Mouse (Mus musculus): ENCODE measurements at regions not wholly inside any gene's neighbourhood (a gene's known extent, or its start where the extent isn't known, plus 50 kb on each side); places are given as distances from the start of the nearest gene placed in this dataset.

DNA sequence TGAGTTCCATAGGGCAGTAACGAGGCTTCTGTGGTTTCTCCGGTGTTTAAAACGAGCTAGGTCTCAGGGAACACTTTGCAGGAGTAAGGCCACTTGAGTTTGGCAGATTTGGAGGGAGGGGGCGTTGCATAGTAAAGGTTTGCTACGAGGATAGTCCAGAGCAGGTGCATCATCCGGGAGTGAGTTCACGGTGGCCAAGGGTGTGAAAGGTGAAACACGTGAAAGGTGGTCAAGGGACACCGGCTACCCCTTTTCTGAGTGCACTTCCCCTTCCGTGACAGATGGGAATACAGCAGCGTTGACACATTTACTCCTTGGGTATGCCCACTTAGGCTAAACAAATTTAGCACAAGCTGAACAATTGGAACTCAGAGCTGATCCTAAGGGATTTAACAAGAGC lies 121.6 kb downstream of the Slc38a6 start:
- DNase-seq (ENCODE audit: low read depth in 3 of 3, low spot score in 3 of 3) (no peak), ATAC-seq (ENCODE audit: insufficient read depth) (no peak)
- no peaks in the 10 kb centered on the region for H3K27me3 ChIP-seq (ENCODE audit: control insufficient read depth, insufficient read depth, low read length)
- no peak overlapping the region for H3K4me3 ChIP-seq (ENCODE audit: insufficient read depth in 1 of 2, low read depth in 2 of 2, low read length in 2 of 2)
- 47% methylated on average over 11 of the region's 11 CpGs for WGBS (ENCODE audit: insufficient replicate concordance)
- H3K36me3 ChIP-seq (replicated peaks; ENCODE audit: control insufficient read depth, insufficient read depth, low read depth) = no peaks in the 10 kb centered on the region
- no peak overlapping the region for H3K27ac ChIP-seq
- no peaks in the 10 kb centered on the region for H3K4me1 ChIP-seq (replicated peaks; ENCODE audit: control insufficient read depth in 2 of 2, insufficient read depth in 2 of 2, low read length in 1 of 2)
- TF ChIP-seq CTCF (IDR thresholded peaks at IDR 0.05; ENCODE audit: low read depth) (no peak), EP300 (IDR thresholded peaks at IDR 0.05; ENCODE audit: low read depth) (no peak)
- H3K9me3 ChIP-seq (ENCODE audit: control insufficient read depth, low read length) = no peaks in the 10 kb centered on the region
- no peak overlapping the region for H3K9ac ChIP-seq (replicated peaks)
- H3K4me2 ChIP-seq (ENCODE audit: low read depth) = no peak overlapping the region

DNA sequence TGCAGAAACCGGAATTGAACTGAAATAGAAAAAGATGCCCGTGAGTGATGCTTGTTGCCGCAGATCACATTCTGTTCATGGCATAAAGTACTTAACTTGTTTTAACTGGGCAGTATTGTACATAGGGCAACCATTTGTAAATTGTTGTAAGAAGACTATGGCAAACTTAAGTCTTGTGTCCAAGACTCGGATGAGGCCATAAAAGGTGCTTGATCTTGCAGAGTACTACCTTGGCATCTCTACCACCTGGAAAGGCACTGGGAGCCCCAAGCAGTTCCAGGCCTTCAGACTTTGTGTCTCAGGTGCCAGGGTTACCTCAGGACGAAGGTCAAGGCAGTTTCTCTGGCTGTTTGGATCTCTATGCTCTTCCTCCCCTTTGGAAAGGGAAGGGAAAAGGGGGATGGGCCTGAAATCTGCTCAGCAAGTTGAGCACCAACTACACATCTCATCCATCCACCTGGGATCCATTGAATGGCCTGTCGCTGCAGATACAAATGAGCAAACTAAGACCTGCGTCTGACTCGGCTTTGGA lies 120.0 kb downstream of the Slc38a6 start:
- Histone ChIP-seq H3K4me2 (ENCODE audit: low read depth) (no peak overlapping the region), H3K4me1 (replicated peaks; ENCODE audit: control insufficient read depth in 2 of 2, insufficient read depth in 2 of 2, low read length in 1 of 2) (no peaks in the 10 kb centered on the region), H3K9me3 (ENCODE audit: control insufficient read depth, low read length) (no peaks in the 10 kb centered on the region), H3K4me3 (ENCODE audit: insufficient read depth in 1 of 2, low read depth in 2 of 2, low read length in 2 of 2) (no peak overlapping the region), H3K27ac (no peak overlapping the region), H3K27me3 (ENCODE audit: control insufficient read depth, insufficient read depth, low read length) (no peaks in the 10 kb centered on the region), H3K9ac (replicated peaks) (no peak overlapping the region), H3K36me3 (replicated peaks; ENCODE audit: control insufficient read depth, insufficient read depth, low read depth) (no peaks in the 10 kb centered on the region)
- TF ChIP-seq CTCF (IDR thresholded peaks at IDR 0.05; ENCODE audit: low read depth) (no peak), EP300 (IDR thresholded peaks at IDR 0.05; ENCODE audit: low read depth) (no peak)
- ATAC-seq (ENCODE audit: insufficient read depth) (no peak), DNase-seq (ENCODE audit: low read depth in 3 of 3, low spot score in 3 of 3) (no peak)
- 69% methylated on average over 8 of the region's 8 CpGs for WGBS (ENCODE audit: insufficient replicate concordance)

DNA sequence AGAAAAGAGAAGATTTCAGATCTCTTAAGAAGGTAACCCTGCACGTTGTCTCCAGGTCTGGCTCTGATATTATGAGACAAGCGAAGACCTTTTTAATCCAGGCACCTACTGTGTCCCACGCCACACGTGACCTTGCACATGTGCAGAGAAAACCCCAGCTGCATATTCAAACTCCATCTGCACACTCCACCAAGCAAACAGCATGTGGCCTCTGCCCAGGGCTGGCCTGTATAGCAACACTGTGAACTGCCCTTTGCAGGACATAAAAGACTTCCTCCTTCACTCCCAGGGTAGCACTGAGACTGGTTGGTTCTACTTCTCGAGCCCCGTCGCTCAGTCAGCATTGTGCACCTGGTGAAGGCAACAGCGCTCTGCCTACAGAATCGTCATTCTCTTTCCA lies 119.0 kb downstream of the Slc38a6 start:
- TF ChIP-seq EP300 (IDR thresholded peaks at IDR 0.05; ENCODE audit: low read depth) (no peak), CTCF (IDR thresholded peaks at IDR 0.05; ENCODE audit: low read depth) (no peak)
- no peak for DNase-seq (ENCODE audit: low read depth in 3 of 3, low spot score in 3 of 3)
- 59% methylated on average over 9 of the region's 9 CpGs for WGBS (ENCODE audit: insufficient replicate concordance)

DNA sequence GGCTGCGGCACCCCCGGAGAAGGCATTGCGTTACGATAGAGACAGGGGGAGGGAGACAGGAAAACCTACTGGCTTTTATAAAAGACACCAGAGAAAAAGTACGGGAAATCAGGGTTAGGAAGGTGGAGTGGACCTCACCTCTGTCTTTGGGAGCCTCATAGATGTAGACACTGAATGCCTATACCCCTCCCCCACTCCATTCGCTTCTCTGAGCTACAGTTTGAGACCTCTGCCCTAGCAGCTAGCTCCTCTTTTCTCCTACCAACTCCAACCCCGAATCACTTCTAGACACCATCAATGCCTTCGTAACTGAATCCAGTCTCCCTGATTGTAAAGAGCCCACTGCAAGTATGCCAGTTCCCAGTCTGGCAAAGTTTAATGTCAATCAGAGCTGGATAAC lies 118.5 kb downstream of the Slc38a6 start:
- no peaks in the 10 kb centered on the region for H3K9me3 ChIP-seq (ENCODE audit: control insufficient read depth, low read length)
- no peaks in the 10 kb centered on the region for H3K4me1 ChIP-seq (replicated peaks; ENCODE audit: control insufficient read depth in 2 of 2, insufficient read depth in 2 of 2, low read length in 1 of 2)
- H3K4me3 ChIP-seq (ENCODE audit: insufficient read depth in 1 of 2, low read depth in 2 of 2, low read length in 2 of 2) = no peak overlapping the region
- no peaks in the 10 kb centered on the region for H3K27me3 ChIP-seq (ENCODE audit: control insufficient read depth, insufficient read depth, low read length)
- no peak overlapping the region for H3K4me2 ChIP-seq (ENCODE audit: low read depth)
- 70% methylated on average over 8 of the region's 8 CpGs for WGBS (ENCODE audit: insufficient replicate concordance)
- no peak for TF ChIP-seq CTCF (IDR thresholded peaks at IDR 0.05; ENCODE audit: low read depth)
- no peak for TF ChIP-seq EP300 (IDR thresholded peaks at IDR 0.05; ENCODE audit: low read depth)
- ATAC-seq (ENCODE audit: insufficient read depth) = no peak
- H3K9ac ChIP-seq (replicated peaks) = no peak overlapping the region
- DNase-seq (ENCODE audit: low read depth in 3 of 3, low spot score in 3 of 3) = no peak
- H3K36me3 ChIP-seq (replicated peaks; ENCODE audit: control insufficient read depth, insufficient read depth, low read depth) = no peaks in the 10 kb centered on the region
- no peak overlapping the region for H3K27ac ChIP-seq

More for the DNA sequence above, 119.0 kb downstream of the Slc38a6 start:
- no peak overlapping the region for H3K9ac ChIP-seq (replicated peaks)
- H3K4me1 ChIP-seq (replicated peaks; ENCODE audit: control insufficient read depth in 2 of 2, insufficient read depth in 2 of 2, low read length in 1 of 2) = no peaks in the 10 kb centered on the region
- H3K4me3 ChIP-seq (ENCODE audit: insufficient read depth in 1 of 2, low read depth in 2 of 2, low read length in 2 of 2) = no peak overlapping the region
- H3K4me2 ChIP-seq (ENCODE audit: low read depth) = no peak overlapping the region
- no peaks in the 10 kb centered on the region for H3K9me3 ChIP-seq (ENCODE audit: control insufficient read depth, low read length)
- no peaks in the 10 kb centered on the region for H3K27me3 ChIP-seq (ENCODE audit: control insufficient read depth, insufficient read depth, low read length)
- no peak for ATAC-seq (ENCODE audit: insufficient read depth)
- H3K36me3 ChIP-seq (replicated peaks; ENCODE audit: control insufficient read depth, insufficient read depth, low read depth) = no peaks in the 10 kb centered on the region
- no peak overlapping the region for H3K27ac ChIP-seq

DNA sequence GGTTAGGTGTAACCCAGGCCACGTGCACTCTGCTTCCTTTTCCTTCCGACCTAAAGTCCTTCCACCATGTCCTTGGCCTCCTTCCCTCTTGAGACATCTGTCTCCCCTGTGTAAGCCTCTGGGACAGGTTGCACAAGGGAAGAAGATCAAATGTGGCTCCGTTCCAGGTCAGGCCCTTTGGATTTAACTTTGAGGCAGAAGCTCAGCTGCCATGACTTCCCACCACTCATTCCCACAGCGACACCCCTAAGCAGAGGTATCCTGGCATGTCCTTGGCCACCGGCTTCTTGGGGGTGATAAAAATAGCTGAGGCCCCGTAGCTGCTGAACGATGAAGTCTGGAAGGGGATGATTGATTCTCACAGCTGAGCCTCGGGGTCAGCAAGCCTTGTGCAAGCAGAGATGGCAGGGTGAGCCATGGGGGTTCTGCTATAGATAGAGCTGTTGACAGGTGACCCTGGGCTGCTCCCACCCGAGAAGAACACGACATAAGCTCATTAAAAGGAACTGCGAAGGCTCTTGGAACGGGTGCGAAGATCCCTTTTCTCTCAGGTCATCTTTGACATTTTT lies 117.4 kb downstream of the Slc38a6 start:
- no peaks in the 10 kb centered on the region for H3K4me1 ChIP-seq (replicated peaks; ENCODE audit: control insufficient read depth in 2 of 2, insufficient read depth in 2 of 2, low read length in 1 of 2)
- H3K36me3 ChIP-seq (replicated peaks; ENCODE audit: control insufficient read depth, insufficient read depth, low read depth) = no peaks in the 10 kb centered on the region
- no peak overlapping the region for H3K4me3 ChIP-seq (ENCODE audit: insufficient read depth in 1 of 2, low read depth in 2 of 2, low read length in 2 of 2)
- no peaks in the 10 kb centered on the region for H3K27me3 ChIP-seq (ENCODE audit: control insufficient read depth, insufficient read depth, low read length)
- TF ChIP-seq EP300 (IDR thresholded peaks at IDR 0.05; ENCODE audit: low read depth) (no peak), CTCF (IDR thresholded peaks at IDR 0.05; ENCODE audit: low read depth) (no peak)
- H3K9ac ChIP-seq (replicated peaks) = no peak overlapping the region
- no peak overlapping the region for H3K27ac ChIP-seq
- no peak for DNase-seq (ENCODE audit: low read depth in 3 of 3, low spot score in 3 of 3)
- H3K4me2 ChIP-seq (ENCODE audit: low read depth) = no peak overlapping the region
- WGBS (ENCODE audit: insufficient replicate concordance) = 53% methylated on average over 13 of the region's 13 CpGs
- H3K9me3 ChIP-seq (ENCODE audit: control insufficient read depth, low read length) = no peaks in the 10 kb centered on the region
- ATAC-seq (ENCODE audit: insufficient read depth) = no peak
